Mouse (Mus musculus): ENCODE measurements around the gene Ocrl.
A peak's percentile ranks its signal among the peaks of the same experiment; 100 is the strongest.

The Ocrl gene

DNA sequence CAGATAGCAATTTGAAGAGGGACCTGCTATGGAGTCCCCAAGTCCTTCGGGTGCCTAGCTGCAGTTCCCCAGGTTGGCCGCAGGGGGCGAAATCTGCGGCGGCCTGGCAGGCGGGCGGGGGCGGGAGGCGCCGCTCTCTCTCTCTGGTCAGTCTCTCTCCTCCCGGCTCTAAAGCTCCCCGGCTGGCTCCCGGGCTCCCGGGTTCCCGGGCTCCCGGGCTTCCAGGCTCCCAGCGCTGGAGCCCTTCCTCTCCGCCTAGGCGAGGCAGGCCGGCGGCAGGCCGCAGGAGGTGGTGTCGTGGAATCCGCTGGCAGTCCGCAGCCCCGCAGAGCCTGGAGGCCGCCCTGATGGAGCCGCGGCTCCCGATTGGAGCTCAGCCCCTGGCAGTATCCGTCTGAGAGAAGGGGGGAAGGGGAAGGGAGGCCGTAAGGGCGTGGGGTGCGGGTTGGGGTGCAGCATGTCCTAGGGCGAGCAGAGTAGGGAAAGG lies at the start of gene Ocrl:
Ocrl (plus strand) TSS at position 82 of the 487 bp plus-strand sequence.
- DNase-seq (ENCODE audit: low spot score in 2 of 2) = peak; percentile 57 to 73

DNA sequence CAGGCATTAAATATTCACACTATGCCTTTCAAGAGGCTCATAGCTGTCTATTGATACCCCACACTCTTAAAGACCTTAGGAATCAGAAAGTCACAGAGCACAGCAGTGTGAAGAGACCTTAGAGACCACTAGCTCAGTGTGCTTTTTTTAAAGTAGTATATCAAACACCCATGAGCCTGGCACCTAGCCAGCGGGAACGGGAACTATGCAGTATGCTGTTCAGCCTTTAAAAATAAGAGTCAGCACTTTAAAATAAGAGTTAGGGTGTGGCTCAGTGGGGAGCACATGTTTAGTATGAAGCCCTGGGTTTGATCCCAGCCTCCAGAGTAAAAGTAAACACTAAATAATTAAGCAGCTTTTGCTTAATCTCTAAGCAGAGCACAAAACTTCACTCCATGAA lies 32.1 kb upstream of the Ocrl start:
- peak in 1 of 2 experiments; percentile 22 for DNase-seq (ENCODE audit: low spot score in 2 of 2)

DNA sequence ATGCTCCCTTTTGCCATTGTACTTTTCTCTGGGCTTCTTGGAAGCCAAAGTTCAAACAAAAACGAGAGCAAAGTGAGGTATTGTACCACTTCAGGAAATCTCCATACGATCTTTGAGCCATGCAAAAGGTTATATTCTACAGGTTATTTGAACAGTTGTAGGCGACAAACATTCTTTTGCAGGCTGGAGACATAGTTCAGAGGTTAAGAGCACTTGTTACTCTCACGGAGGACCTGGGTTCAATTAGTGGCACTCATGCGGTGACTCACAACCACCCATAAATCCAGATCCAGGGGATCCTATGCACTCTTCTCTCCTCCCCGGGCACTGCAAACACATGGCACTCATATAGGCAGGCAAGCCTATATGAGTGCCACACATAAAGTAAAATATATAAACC lies 29.4 kb upstream of the Ocrl start:
- no peak for DNase-seq (ENCODE audit: low spot score in 2 of 2)

DNA sequence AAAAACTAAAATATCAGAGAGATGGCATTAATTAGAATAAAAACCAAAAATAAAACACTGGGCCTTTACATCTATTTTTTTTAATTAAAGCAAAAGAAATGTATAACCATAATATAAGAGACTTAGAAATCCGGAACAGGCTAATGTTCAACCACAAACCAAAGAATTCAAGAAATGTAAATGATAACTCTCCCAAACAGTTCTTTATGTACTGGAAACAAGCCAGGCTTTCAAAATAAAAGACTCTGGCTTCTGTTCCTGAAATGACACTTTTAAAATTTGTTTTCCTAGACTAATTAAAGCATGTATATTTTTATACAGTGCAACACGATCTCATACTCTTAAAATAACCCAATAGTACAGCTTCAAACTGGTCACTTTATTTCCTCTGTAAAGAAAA lies 24.8 kb upstream of the Ocrl start:
- no peak for DNase-seq (ENCODE audit: low spot score in 2 of 2)

DNA sequence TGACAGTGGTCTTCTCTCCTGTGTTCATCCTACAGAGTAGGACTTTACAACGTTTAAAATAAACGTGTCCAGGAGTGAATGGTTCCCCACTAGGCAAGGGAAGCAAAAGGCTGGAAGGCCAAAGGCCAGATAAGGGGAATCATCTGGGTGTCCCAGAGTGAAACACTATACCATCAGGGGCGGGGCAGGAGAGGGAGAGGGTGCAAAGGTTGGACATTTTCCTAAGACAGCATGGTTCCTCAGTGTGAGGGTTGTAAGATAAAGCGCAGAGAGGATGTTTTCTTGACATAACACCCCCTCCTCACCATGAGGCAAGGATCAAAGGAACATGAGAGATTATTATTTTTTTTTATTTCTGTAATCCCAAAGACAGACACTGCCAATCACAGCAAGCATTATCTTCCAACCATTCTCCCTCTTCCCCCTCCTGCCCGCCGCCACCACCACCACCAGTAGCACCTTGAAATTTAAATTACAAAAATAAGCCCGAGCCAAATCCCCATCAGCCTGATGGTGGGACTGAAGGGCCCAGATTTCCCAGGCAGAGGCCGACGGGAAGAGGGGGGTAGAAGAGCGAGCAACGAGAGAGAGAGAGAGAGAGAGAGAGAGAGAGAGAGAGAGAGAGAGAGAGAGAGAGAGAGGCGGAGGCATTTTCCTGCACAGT lies 20.8 kb upstream of the Ocrl start:
- DNase-seq (ENCODE audit: low spot score in 2 of 2) = no peak

DNA sequence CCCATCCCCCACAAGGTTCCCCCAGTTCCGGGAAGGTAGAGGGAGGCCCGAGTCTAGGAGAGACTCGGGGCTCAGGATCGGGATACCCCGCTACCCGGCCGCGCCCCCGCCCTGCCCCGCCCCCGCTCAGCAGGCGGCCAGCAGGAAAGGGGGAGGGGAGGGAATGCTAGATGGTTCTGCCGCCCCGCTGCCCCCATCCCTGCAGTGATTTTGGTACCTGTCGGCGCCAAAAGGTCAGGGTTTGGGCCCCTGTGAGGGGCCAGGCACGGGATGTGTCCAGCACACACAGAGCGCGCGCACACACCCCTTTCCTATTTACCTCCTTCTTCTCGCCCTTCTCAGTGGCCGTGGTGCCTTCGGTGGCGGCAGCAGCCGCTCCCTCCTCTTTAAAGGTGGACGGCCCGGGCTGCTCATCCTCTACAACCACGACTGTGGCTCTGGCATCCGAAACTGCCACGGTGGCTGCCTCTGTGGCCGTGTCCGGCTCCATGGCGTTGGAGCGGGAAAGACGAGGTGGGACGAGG lies 20.2 kb upstream of the Ocrl start:
- DNase-seq (ENCODE audit: low spot score in 2 of 2) = no peak

DNA sequence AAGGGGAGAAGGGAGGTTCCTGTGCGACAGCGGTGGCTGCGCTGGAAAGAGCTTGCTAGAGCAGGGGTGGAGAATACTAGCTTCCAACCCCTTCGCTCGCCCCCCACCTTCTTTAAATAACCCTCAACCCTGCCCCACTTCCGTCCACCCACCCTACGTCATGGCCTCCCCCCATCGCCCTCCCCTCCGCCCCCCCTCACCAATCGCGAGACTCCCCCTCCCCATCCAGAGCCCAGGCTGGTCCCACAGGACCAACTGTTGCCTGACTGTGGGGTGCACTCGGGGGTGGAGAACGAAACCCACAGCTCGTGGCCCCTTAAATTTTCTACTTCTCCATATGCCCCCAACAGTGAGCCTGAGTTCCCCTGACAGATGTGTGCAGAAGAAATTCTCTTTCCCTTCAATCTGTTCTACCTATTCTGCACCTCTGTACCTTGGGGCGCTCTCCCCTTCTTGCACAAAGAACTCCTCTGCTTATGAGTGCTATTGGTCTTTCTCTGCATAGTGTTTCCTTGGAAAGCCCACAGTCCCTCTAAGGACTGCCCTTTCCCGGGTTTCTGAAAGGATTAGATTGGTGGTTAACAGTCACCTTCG lies 19.7 kb upstream of the Ocrl start, which contains the start of gene Smarca1:
Smarca1 (minus strand) TSS at position 544 of the 594 bp plus-strand sequence.
- no peak for DNase-seq (ENCODE audit: low spot score in 2 of 2)

DNA sequence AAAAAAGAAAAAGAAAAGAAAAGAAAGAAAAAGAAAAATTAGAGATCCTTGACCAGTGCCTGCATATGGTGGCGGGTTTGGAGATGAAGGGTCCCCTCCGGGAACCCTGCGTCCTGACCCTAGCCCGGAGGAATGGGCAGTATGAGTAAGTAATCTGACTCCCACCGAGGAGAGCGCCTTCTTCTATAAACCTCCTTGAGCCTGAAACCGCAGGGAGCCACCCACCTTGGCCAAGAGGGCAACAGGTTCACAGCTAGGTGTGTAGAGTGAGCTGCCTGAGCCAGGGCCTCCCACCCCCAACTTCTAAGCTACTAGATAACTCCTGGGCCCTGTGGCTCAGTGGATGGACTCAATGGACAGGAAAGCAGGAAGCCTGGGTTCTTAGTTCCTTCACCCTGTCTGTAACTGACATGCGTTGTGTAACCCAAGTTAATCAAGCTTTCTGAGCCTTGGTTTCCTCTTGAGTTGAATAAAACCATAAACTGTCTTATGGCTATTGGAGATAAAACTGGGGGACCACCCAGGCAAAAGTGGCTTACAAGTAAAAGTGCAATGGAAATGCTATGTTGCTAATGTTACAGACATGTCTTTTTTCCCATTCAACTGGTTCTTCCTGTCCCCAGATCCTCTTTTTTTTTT lies 836 bp downstream of the Ocrl start:
- DNase-seq (ENCODE audit: low spot score in 2 of 2) = peak; percentile 7 to 11

DNA sequence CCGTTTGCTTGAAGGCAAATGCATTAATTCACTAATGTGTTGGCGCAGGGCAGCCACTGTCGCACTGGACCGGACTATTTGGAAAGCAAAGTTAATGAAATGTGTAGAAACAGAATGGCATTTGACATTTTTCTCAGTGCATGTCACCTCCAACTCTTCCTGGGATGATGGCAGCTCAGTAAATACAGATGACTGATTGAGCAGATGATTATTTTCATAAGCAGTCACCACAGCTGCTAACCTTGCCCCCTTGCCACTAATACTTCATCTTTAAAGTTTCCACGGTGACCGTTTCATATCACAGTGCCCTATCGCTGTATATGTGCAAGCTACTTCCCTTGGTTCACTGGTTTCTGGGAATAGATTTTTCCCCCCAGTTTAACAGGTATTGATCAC lies 1.4 kb downstream of the Ocrl start:
- no peak for DNase-seq (ENCODE audit: low spot score in 2 of 2)

DNA sequence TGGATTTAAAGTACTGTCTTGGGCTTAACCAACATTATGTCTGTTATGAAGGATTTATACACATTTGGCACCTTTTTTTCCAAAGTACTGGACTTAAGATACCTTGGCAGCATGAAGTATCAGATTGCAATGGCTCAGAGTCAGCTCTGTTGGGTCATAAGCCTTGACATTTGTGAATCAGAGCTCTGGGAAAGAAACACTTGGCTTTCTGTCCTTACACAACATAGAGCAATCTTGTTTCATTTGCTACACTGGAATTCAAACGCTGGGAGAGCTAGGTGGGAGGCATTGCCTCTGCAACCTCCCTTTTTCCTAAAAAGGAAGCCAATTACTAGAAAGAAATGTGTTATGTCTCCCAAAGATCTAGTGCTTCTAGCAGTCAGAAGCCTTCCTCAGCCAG lies 4.6 kb downstream of the Ocrl start:
- no peak for DNase-seq (ENCODE audit: low spot score in 2 of 2)

DNA sequence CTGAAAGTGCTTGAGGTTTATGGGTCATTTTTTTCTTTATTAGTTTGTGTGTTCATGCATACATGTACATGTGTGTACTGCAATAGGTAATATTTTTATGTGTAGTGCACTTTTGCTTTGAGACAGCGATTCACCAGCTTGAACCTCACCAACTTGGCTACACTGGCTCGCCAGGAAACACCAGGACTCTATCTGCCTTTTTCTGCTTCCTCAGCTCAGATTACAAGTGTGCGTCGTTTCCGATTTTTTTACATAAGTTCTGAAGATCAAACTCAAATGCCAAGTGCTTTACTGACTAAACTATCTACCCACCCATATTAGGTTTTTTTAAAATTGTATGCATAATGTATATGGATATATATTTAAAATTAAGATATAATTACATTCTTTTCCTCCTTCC lies 8.4 kb downstream of the Ocrl start:
- no peak for DNase-seq (ENCODE audit: low spot score in 2 of 2)

DNA sequence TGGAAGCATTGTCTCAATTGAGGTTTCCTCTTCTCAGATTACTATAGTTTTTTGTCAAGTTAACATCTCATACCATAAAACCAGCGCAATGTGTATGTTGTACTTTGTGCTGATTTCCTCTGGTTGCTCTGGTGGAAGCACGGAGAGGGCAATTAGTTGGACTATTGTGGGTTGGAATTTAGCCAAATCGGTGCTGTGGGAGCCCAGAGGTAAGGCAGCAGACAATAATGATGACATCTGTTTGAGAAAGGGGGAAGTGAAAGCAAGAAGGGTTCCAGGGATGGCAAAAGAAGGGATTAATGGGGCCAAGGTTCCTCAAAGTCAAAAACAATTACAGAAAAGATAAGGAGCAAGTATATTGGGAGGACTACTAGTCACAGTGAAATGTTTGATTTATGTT lies 15.8 kb downstream of the Ocrl start:
- DNase-seq (ENCODE audit: low spot score in 2 of 2) = no peak

DNA sequence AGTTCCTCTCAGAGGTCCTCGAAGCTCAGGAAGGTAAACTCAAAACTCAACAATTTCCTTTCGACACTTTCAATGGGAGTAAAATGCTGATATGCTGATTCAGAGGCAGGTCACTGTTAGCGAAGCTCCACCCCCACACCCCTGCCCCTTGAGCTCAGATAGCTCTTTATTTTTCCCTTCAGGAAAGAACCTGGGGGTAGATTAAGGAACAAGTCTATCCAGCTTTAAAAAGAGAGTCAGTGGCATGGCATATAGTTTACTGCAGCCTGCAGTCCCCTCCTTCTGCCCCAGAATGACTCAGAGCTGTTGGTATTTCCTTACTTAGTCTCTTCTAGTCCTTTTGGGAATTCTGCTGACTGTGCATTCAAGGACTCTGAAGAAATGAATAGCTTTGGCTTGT lies 18.3 kb downstream of the Ocrl start:
- DNase-seq (ENCODE audit: low spot score in 2 of 2) = no peak

DNA sequence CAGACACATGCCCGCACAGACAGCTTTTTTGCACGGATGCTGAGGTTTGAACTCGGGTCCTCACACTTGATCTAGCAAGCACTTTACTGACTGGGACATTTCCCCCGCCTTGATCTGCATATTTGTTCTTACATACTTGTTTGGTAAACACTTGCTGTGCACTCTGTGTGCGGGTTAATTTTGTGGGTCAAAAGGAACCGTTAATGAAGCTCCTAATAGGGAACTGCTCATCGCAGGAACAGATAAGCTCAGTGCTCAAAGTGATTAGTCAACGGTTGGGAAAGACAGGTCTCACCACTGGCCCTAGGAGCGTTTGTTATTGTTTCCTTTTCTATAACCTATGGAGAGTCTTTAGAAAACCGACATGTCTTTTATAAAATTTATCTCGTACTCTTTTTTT lies 22.2 kb downstream of the Ocrl start:
- no peak for DNase-seq (ENCODE audit: low spot score in 2 of 2)

DNA sequence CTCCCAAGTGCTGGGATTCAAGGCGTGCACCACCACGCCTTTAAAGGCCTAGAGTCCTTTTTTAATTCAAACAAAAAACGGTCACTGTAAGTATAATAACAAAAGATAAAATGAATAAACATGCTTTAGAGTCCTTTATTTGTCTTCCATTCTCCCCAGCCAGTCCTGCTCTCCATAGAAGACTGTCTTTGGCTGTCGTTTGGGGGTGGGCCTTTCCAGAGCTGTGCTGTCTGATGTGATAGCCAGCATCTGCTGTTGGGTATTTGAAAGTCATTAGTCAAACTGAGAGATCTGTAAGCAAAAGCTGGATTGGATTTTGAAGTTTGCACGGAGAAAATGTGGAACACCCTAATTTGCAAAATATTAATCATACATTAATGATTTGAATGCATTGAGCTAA lies 24.7 kb downstream of the Ocrl start:
- no peak for DNase-seq (ENCODE audit: low spot score in 2 of 2)

DNA sequence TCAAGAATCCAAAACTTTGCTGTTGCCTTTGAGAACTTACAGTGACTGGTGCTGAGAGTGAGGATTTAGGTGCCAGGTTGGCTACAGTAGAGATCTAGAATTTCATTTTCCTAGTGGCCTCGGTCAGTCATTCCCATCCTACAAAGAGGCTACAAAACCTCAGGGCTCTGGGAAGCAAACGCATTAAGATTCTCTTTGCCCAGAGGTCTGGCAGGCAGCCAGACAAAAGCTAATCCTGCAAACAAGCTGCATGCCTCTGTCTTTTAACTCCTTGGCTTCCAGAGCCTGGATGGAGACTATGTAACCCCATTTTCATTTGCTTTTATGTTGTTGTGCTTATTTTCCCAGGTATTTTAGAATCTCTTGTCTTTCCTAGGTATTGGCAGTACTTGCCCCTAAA lies 25.6 kb downstream of the Ocrl start:
- no peak for DNase-seq (ENCODE audit: low spot score in 2 of 2)

DNA sequence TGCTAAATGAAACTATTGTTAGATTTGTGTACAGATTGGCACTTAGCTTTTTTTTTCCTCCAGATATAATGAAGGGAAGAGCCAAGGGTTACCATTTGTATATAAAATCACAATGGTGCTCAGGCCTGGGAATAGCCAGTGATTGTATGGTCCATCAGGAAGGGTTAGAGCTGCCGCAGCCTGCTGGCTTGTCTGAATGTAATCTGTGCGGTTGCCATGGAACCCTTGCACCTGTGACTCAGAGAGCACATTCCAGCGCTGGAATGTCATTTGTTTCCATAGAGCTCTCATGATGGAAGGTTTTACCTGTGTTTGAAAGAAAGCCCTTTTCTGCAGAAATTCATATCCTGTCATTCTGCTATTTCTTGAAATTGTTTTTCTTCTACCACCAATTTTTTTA lies 37.5 kb downstream of the Ocrl start:
- no peak for DNase-seq (ENCODE audit: low spot score in 2 of 2)

DNA sequence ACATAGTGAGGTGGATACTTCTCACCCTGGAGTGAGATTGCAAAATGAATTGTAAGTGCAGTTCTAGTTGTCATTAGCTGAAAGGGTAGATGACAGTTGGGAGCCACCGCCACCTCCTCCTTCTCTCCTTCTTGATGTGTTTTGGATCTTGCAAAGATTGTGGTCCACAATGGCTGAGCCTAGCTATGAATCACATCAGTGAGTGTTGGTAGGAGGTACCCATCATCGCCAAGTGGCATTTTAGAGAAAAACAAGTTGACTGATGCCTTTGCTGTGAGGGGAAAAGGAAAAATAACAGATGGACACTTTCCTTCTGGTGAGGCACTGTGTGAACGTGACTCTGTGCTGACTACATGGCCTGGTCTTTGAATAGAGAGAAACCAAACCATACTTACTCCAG lies 50.4 kb downstream of the Ocrl start:
- no peak for DNase-seq (ENCODE audit: low spot score in 2 of 2)

DNA sequence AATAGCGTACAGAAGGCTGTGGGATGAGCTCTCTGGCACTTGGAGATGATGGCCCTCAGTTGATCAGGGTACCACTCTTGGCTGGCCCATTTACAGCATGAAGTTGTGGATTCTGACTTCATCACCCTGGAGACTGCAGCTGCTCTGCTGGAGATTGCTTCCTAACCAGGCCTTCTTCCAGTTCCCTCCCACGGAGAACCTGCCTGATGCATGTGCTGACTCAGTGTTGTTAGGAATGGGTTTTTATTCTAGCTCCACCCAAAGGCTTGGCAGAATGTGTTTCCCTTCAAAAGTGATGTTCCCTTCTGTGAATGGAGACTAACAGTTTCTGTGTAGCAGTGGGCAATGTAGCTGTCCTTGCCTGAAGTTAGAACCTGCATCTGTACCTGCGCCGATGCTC lies 58.2 kb downstream of the Ocrl start:
- DNase-seq (ENCODE audit: low spot score in 2 of 2) = no peak

DNA sequence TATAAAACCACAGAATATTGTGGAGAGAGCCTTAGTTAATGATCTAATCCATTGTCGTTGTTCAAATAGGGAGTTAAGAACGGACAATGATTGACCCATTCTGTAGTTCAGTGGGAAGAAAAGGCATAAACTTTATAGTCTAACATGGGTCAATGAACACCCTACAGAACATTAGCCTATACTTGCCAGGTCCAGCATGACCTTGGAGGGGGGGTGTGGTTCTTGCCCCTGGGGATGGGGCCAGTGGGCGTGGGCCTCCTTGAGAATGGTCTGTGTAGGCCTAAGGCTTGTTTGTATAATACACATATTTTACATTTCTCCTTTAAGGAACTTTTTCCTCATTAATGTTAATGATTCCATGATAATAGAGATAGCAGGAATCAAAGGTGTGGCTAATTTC lies 58.7 kb downstream of the Ocrl start:
- no peak for DNase-seq (ENCODE audit: low spot score in 2 of 2)

DNA sequence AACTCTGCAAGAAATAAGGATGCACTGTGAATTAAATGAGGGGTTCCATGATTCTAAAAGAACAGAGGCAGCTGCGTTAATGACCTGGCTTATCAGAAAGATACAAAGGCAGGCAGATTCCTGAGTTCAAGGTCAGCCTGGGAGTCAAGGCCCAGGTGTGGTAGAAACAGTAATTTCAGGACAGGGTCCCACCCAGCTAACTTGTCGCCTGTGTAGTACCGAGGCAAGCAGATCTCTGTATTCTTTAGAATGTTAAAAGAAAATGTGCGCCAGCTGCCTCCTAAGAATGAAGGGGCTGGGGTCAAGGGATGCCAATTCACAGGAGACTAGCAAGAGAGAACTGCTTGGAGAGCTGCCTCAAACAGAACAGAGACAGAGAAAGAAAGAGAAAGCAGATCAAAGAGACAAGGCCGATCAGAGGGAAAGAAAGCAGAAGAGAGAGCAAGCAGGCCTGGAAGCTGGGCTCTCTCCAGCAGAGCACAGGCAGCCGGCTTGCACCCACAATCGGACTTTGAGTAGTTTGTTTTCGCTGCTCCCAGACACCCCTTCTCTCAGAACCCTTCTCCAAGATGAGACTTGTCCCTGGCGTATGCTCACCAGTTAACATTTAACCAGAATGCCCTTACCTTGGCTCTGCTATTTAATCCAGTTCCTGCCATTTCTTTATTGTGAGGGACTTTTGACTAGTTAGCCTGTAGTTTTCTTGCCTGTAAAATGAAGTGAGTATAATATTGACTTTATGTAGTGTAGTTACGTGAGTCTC lies 59.4 kb downstream of the Ocrl start:
- no peak for DNase-seq (ENCODE audit: low spot score in 2 of 2)

DNA sequence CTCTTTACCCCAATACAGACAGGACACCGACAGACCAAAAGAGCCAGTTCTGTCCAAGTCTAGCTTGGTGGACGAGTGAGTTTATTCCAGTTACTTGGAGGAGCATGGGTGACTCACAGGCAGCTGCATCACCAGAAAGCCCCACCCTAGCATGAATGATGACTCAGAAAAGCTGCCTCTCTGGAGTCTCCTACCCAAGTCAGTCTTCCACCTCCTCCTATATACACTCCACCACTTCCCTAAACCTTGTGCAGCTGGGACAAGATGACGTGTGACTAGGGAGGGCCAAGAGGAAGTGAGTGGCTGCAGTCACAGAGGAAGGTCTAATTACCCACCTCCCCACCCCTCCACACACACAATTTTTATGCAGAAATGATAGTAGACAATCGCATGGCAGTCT lies 64.4 kb downstream of the Ocrl start:
- no peak for DNase-seq (ENCODE audit: low spot score in 2 of 2)

Data from spleen, postnatal 10 days (tissue).